Mouse (Mus musculus): ENCODE data around the gene Rtl8a.
"Not testable (repeated sequence)": the region's sequence is repeated elsewhere in the genome, so short reads cannot be mapped to it uniquely, and the experiment has no call there.

- not testable (repeated sequence) for TF ChIP-seq POLR2A (IDR thresholded peaks at IDR 0.05; ENCODE audit: extremely low read depth, insufficient read depth, low read length); CTCF (IDR thresholded peaks at IDR 0.05; ENCODE audit: low read depth, low read length)
Observed at GRCm38 (mm10) chrX:53638107-53638506, 5.4 kb downstream of the Rtl8a start.

Measured in liver, adult 2 months (tissue).